Mouse (Mus musculus) Patski (cell line): ENCODE data around the gene Irgc1. TPM values are rescaled to one million over a fixed set of nuclear protein-coding genes. Genes with fewer than 3 reads are reported as not detected.

Experiments
- ATAC-seq: fragments of 100-300 bp; one replicate; pipeline ENCODE4 v1.8.0; 2021
- CTCF ChIA-PET: fragments of 350-600 bp; sonication (Branson Sonifier 250); formaldehyde crosslinking; loops from one replicate; lab custom pipeline; 2022; ENCODE audit warnings: inconsistent platforms; lab: Charles Lee
- POLR2A ChIA-PET: fragments of 350-600 bp; sonication (Branson Sonifier 250); formaldehyde crosslinking; loops from one replicate; lab custom pipeline; 2022; ENCODE audit warnings: antibody characterized with exemption, inconsistent platforms; lab: Charles Lee
- DNase-seq: peaks from one replicate; pipeline ENCODE4 v3.0.0-alpha.2; 2011; ENCODE audit warnings: low read depth, low spot score
- H3K27me3 ChIP-seq: fragments of 371-371 bp; one replicate; pipeline ENCODE4 v1.5.1; 2021
- CTCF ChIP-seq: fragments of 100-300 bp; IDR thresholded peaks from one replicate; pipeline ENCODE4 v1.5.1; 2021
- in situ Hi-C: fragments of 300-500 bp; cut with MboI; formaldehyde crosslinking; loops from 3 replicates; pipeline ENCODE4 v1.11.1; 2018; ENCODE audit warnings: low pct_unique_long_range_greater_than_20kb, mixed read lengths
- polyA plus RNA-seq: library from polyadenylated mRNA; unstranded; gene quantifications from one replicate; pipeline ENCODE4 v1.2.3, GENCODE M21; 2021

Gene Irgc1
- polyA plus RNA-seq, 1 experiment from 2014 or later = not detected

DNA sequence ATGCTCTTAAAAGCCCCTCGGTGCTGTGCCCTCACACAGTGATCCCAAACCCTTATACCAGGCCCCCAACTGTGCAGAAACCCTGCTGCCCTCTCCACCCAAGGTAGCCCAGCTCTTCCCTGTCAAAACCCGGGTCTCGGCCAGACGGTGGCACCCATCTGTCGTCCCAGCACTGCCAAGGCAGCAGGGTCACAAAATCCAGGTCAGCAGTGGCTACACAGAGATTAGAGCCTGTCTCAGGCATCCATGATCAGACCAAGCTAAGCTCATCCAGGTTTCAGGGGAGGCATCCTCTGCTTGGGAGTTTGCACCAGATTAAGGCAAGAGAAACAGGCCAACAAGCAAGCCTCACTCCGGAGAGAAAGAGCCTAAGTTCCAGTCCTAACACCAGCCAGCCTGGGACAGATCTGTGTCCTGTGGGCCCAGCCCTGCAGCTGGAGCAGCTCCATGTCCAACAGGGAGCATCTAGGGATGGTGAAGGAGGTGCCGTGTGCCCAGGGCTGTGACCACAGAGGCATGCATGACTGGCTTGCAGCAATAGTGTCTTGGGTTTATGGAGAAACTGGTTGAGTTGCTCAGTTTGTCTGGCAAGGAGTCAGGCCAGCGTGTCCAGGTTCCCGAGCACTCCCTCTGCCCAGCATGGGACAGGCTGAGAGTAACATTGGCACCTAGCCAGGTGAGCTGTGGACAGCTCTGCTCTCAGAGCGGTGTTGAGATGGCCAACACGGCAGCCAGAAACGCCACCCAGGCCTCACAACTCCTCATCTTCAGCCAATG lies 28.0 kb downstream of the Irgc1 start:
- in situ Hi-C loops = no loop called here
- no peak for TF ChIP-seq CTCF
- ChIA-PET CTCF (interaction anchor here (1.0 to 2.7 kb wide), 8 partner anchors 10 to 107 kb away, joined by 3 to 9 read pairs (median 4); no protein-coding TSS in a partner anchor), POLR2A (interaction anchor here (0.7 to 1.4 kb wide), 4 partner anchors 12 to 48 kb away, joined by 3 to 8 read pairs (median 4); partner anchors contain the start of gene Smg9)
- ATAC-seq (peak; percentile 70), DNase-seq (no peak)
- no peaks in the 10 kb centered on the region for H3K27me3 ChIP-seq

GRCm38 (mm10) chr7:24423107-24423763 lies 28.9 kb downstream of the Irgc1 start:
- no peaks in the 10 kb centered on the region for H3K27me3 ChIP-seq
- ChIA-PET CTCF (interaction anchor here (1.0 to 2.7 kb wide), 7 partner anchors 9 to 108 kb away, joined by 3 to 9 read pairs (median 4); no protein-coding TSS in a partner anchor), POLR2A (interaction anchor here (0.7 to 1.2 kb wide), 2 partner anchors 18 to 49 kb away, joined by 3 to 4 read pairs; no protein-coding TSS in a partner anchor)
- DNase-seq (no peak), ATAC-seq (no peak)
- in situ Hi-C loops = no loop called here
- no peak for TF ChIP-seq CTCF

DNA sequence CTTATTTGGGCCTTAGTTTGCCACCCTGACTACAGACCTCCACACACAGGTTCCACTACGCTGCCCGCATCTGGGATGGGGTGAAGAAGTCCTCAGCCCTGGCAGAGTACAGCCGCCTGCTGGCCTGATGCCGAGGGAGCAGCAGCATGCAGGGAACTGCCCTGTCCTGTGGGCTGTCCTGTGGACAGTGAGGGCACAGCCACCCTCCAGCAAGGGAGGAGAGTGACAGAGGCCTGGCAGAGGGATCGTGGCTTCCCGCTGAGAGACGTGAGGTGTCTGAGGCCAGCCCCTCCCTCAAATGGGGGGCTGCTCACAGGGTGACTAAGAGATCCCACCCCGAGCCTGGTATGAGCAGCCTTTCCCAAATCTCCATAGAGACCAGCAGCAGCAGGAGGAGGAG lies 29.8 kb downstream of the Irgc1 start:
- ATAC-seq = peak; percentile 61
- POLR2A ChIA-PET = no interaction called here
- TF ChIP-seq CTCF = no peak
- in situ Hi-C loops = no loop called here
- CTCF ChIA-PET = interaction anchor here (1.6 to 2.7 kb wide), 3 partner anchors 8 to 20 kb away, joined by 5 to 9 read pairs (median 6); no protein-coding TSS in a partner anchor
- no peak for DNase-seq
- H3K27me3 ChIP-seq = no peaks in the 10 kb centered on the region

DNA sequence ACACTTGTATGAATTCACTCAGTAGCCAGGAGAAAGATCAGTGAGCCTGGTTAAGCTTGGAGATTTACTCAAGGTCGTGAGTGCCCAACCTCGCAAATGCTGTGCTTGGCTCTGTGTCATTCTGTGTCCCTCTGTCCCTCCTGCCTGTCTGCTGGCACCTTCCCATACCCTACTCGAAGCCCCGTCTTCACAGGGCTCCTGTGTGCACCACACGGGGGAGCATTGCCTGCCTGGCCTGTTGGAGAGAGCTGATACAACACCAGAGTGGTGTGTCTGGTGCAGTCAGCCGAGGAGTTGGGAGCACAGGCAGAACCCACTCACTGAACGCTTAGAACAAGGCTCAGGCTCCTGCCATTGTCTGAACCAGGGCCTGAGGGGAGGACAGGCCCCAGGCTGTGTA lies 30.4 kb downstream of the Irgc1 start:
- DNase-seq (no peak), ATAC-seq (no peak)
- ChIA-PET POLR2A (interaction anchor here (1.1 kb wide), 1 partner anchor 11 kb away, joined by 3 read pairs; no protein-coding TSS in a partner anchor), CTCF (interaction anchor here (1.1 to 1.7 kb wide), 3 partner anchors 10 to 26 kb away, joined by 3 to 6 read pairs (median 5); no protein-coding TSS in a partner anchor)
- H3K27me3 ChIP-seq = no peaks in the 10 kb centered on the region
- in situ Hi-C loops = no loop called here
- no peak for TF ChIP-seq CTCF

DNA sequence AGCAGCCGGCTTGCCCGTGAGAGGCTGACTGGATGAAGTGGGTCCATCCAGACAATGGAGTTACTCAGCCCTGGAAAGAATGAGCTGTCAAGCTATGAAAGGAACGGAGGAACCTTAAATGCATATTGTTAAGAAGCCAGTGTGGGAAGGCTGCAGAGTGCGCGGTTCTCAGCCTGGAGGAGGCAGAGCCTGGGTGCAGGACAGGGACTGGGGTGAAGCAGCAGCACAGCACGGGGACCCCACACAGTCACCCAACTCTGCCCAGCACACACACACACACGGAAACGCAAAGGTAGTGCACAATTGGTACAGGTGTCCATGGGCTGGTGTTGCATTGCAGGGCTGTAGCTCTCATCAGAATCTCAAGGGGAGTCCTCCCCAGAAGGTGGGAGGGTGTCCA lies 32.5 kb downstream of the Irgc1 start:
- POLR2A ChIA-PET = no interaction called here
- CTCF ChIA-PET = interaction anchor here (1.5 kb wide), 1 partner anchor 11 kb away, joined by 3 read pairs; no protein-coding TSS in a partner anchor
- DNase-seq (no peak), ATAC-seq (no peak)
- no peak for TF ChIP-seq CTCF
- H3K27me3 ChIP-seq = no peaks in the 10 kb centered on the region
- in situ Hi-C loops = no loop called here

- in situ Hi-C loops = no loop called here
- POLR2A ChIA-PET = no interaction called here
- DNase-seq = no peak
- no peaks in the 10 kb centered on the region for H3K27me3 ChIP-seq
- CTCF ChIA-PET = interaction anchor here (0.9 kb wide), 1 partner anchor 11 kb away, joined by 3 read pairs; no protein-coding TSS in a partner anchor
- TF ChIP-seq CTCF = no peak
- ATAC-seq = no peak
Observed at GRCm38 (mm10) chr7:24415261-24415660, 36.8 kb downstream of the Irgc1 start.

DNA sequence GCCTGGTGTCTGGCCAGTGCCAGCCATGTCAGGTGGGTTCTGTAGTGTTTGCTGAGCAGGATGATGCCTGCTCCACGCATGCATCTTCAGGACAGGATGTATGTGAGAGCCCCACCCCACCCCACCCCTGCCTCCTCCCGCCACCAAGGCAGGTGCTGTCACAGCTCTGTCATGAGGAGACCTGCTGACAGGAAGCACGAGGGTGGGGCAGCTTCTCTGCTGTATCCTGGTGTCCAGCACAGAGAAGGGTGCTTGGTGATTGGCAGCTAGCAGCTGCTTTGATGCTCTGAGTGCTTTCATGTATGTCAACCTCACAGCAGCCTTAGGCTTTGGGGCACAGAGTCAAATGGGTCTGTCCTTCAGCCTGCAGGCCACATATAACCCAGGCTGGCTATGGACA lies 38.5 kb downstream of the Irgc1 start:
- DNase-seq (no peak), ATAC-seq (no peak)
- POLR2A ChIA-PET = interaction anchor here (1.2 kb wide), 1 partner anchor 13 kb away, joined by 3 read pairs; no protein-coding TSS in a partner anchor
- CTCF ChIA-PET = interaction anchor here (2.4 kb wide), 1 partner anchor 10 kb away, joined by 9 read pairs; no protein-coding TSS in a partner anchor
- in situ Hi-C loops = no loop called here
- no peak for TF ChIP-seq CTCF
- no peaks in the 10 kb centered on the region for H3K27me3 ChIP-seq

DNA sequence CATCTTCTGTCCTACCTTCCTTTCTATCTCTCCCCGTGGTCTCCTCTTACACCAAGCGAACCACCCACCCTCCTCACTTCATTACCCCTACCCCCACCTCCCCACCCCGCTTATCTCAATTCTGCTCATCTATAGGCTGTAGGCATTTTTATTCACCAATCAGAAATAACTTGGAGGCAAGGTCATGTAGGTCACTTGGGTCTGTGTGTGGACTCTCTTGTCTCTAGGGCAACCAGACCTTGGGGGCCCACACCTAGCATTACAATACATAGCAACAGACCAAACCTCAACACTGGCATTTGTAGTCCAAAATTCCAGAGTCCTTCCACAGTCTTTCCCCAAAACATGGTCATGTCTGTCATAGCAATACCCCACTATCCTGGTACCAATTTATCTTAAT lies 41.3 kb downstream of the Irgc1 start:
- POLR2A ChIA-PET = no interaction called here
- DNase-seq = no peak
- CTCF ChIA-PET = interaction anchor here (1.0 to 1.6 kb wide), 4 partner anchors 11 to 62 kb away, joined by 3 to 5 read pairs (median 4); no protein-coding TSS in a partner anchor
- no peak for ATAC-seq
- H3K27me3 ChIP-seq = no peaks in the 10 kb centered on the region
- no peak for TF ChIP-seq CTCF
- in situ Hi-C loops = no loop called here

DNA sequence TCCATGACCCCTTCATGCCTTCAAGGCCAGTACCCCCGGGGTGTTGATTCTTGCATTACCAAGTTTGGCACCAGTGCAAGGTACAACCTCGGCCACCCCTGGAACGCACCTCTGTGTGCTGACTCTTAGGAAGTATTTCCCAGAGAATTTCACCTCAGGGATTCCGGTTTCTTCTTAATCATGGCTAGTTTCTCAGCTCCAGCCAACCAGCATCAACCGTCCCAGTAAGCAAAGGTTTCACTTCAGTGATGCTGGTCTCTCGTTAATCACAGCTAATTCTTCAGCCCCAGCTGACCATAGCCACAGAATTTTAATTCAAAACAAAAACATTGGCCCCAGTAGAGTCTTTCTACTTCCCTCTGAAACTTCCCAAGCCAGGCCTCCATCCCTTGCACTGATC lies 42.0 kb downstream of the Irgc1 start:
- TF ChIP-seq CTCF = no peak
- peak; percentile 80 for ATAC-seq
- no peaks in the 10 kb centered on the region for H3K27me3 ChIP-seq
- in situ Hi-C loops = no loop called here
- POLR2A ChIA-PET = no interaction called here
- CTCF ChIA-PET = interaction anchor here (0.7 to 2.0 kb wide), 6 partner anchors 14 to 99 kb away, joined by 3 to 6 read pairs (median 4); no protein-coding TSS in a partner anchor
- DNase-seq = peak; percentile 86

- ChIA-PET POLR2A (no interaction called here), CTCF (interaction anchor here (1.2 to 3.9 kb wide), 3 partner anchors 21 to 44 kb away, joined by 3 to 22 read pairs (median 15); no protein-coding TSS in a partner anchor)
- in situ Hi-C loops = loop anchor here (5.0 kb wide), 1 partner anchor 41 kb away; no protein-coding TSS in a partner anchor
- TF ChIP-seq CTCF = no peak
- DNase-seq (no peak), ATAC-seq (no peak)
- no peaks in the 10 kb centered on the region for H3K27me3 ChIP-seq
Observed at GRCm38 (mm10) chr7:24408186-24408585, 43.9 kb downstream of the Irgc1 start.
